Mouse (Mus musculus) retina, embryonic 14.5 days (tissue): ENCODE results near the gene Rasgef1b.

Experiments used
- DNase-seq: peaks from one replicate; pipeline ENCODE4 v3.0.0-alpha.2; 2015; ENCODE audit warnings: low spot score

Rasgef1b gene

GRCm38 (mm10) chr5:99602244-99603023, 126.4 kb downstream of the Rasgef1b start:
- no peak for DNase-seq

- DNase-seq, result no peak
These were observed 129.5 kb downstream of the Rasgef1b start for GRCm38 (mm10) chr5:99599376-99599775.

GRCm38 (mm10) chr5:99598470-99599110, 130.3 kb downstream of the Rasgef1b start:
- DNase-seq, result peak; percentile 59

GRCm38 (mm10) chr5:99597701-99598100, 131.2 kb downstream of the Rasgef1b start:
- DNase-seq, result no peak

- no peak for DNase-seq
These were observed 137.5 kb downstream of the Rasgef1b start for GRCm38 (mm10) chr5:99591348-99591747.

GRCm38 (mm10) chr5:99590539-99590938, 138.3 kb downstream of the Rasgef1b start:
- DNase-seq, result no peak

- no peak for DNase-seq
These were observed 140.9 kb downstream of the Rasgef1b start for GRCm38 (mm10) chr5:99587994-99588393.

GRCm38 (mm10) chr5:99587589-99587988, 141.3 kb downstream of the Rasgef1b start:
- no peak for DNase-seq

GRCm38 (mm10) chr5:99586287-99586686, 142.6 kb downstream of the Rasgef1b start:
- DNase-seq, result no peak

GRCm38 (mm10) chr5:99585166-99585898, 143.5 kb downstream of the Rasgef1b start:
- DNase-seq, result no peak

GRCm38 (mm10) chr5:99584266-99584665, 144.6 kb downstream of the Rasgef1b start:
- no peak for DNase-seq

- DNase-seq, result no peak
These were observed 146.8 kb downstream of the Rasgef1b start for GRCm38 (mm10) chr5:99582055-99582454.

GRCm38 (mm10) chr5:99578692-99579091, 150.2 kb downstream of the Rasgef1b start:
- peak; percentile 87 for DNase-seq

- no peak for DNase-seq
These were observed 153.0 kb downstream of the Rasgef1b start for GRCm38 (mm10) chr5:99575897-99576296.

GRCm38 (mm10) chr5:99564501-99565323, 164.2 kb downstream of the Rasgef1b start:
- no peak for DNase-seq

- no peak for DNase-seq
These were observed 166.8 kb downstream of the Rasgef1b start for GRCm38 (mm10) chr5:99562096-99562495.

GRCm38 (mm10) chr5:99559814-99560213, 169.1 kb downstream of the Rasgef1b start:
- DNase-seq, result no peak

GRCm38 (mm10) chr5:99558231-99558630, 170.6 kb downstream of the Rasgef1b start:
- no peak for DNase-seq

GRCm38 (mm10) chr5:99552645-99553044, 176.2 kb downstream of the Rasgef1b start:
- DNase-seq, result peak; percentile 55

GRCm38 (mm10) chr5:99544664-99545494, 184.0 kb downstream of the Rasgef1b start:
- peak; percentile 54 for DNase-seq
